Mouse (Mus musculus) embryonic facial prominence, embryonic 10.5 days (tissue): ENCODE measurements around the gene Rsu1. TPM values are rescaled to one million over a fixed set of nuclear protein-coding genes. Genes with fewer than 3 reads are reported as not detected.

ENCODE experiments used
- DNase-seq: peaks from one replicate; pipeline ENCODE4 v3.0.0-alpha.2; 2017; ENCODE audit warnings: low spot score
- H3K27ac ChIP-seq: fragments of 300-500 bp; sonication (generic); replicated peaks from 2 replicates; pipeline ENCODE4 v1.5.1; 2016; ENCODE audit warnings: mild to moderate bottlenecking
- H3K27me3 ChIP-seq: fragments of 300-500 bp; sonication (generic); replicated peaks from 2 replicates; pipeline ENCODE4 v1.6.1; 2016; ENCODE audit warnings: low read depth, mild to moderate bottlenecking; ENCODE audit not compliant: poor library complexity, severe bottlenecking
- H3K36me3 ChIP-seq: fragments of 300-500 bp; sonication (generic); replicated peaks from 2 replicates; pipeline ENCODE4 v1.6.1; 2016; ENCODE audit warnings: mild to moderate bottlenecking, moderate library complexity
- H3K4me1 ChIP-seq: fragments of 300-500 bp; sonication (generic); 2 replicates; pipeline ENCODE4 v1.6.1; 2016
- H3K4me3 ChIP-seq: fragments of 300-500 bp; sonication (generic); 2 replicates; pipeline ENCODE4 v1.5.1; 2016; ENCODE audit warnings: mild to moderate bottlenecking, moderate library complexity
- H3K9me3 ChIP-seq: fragments of 300-500 bp; sonication (generic); 2 replicates; pipeline ENCODE4 v1.6.1; 2016; ENCODE audit warnings: mild to moderate bottlenecking
- WGBS: fragments of 180-500 bp; shearing (Covaris S2); methylation state at CpG from one replicate; pipeline ENCODE4 v1.1.7; 2016; 5-methylcytosine and 5-hydroxymethylcytosine counted together
- polyA plus RNA-seq: library from polyadenylated mRNA; unstranded; fragments of >200 nt; fragmentation: Nextera tagmentation; extraction: Ambion mirVana; gene quantifications from 2 replicates; pipeline ENCODE4 v1.2.1, GENCODE M21; 2016

The Rsu1 gene
- polyA plus RNA-seq, 1 experiment from 2014 or later: 80.1 TPM

- H3K27ac ChIP-seq: no peak overlapping the region
- H3K27me3 ChIP-seq: no peaks in the 10 kb centered on the region
- 65% methylated on average over 9 of the region's 9 CpGs for WGBS
These were observed 30.5 kb downstream of the Rsu1 start for GRCm38 (mm10) chr2:13240711-13241110.

GRCm38 (mm10) chr2:13237140-13237901, 33.9 kb downstream of the Rsu1 start:
- WGBS: 71% methylated on average over 8 of the region's 8 CpGs
- Histone ChIP-seq H3K9me3 (no peaks in the 10 kb centered on the region), H3K36me3 (no peaks in the 10 kb centered on the region), H3K4me1 (peaks cover 16% of the 10 kb centered on the region), H3K27ac (no peak overlapping the region), H3K4me3 (no peak overlapping the region), H3K27me3 (no peaks in the 10 kb centered on the region)
- DNase-seq: peak; percentile 51

More at GRCm38 (mm10) chr2:13240711-13241110, 30.5 kb downstream of the Rsu1 start:
- Histone ChIP-seq H3K9me3 (no peaks in the 10 kb centered on the region), H3K4me3 (no peak overlapping the region), H3K4me1 (peaks cover 12% of the 10 kb centered on the region), H3K36me3 (0 out of 2 replicates have a peak, but pooled peaks cover 4% of the 10 kb centered on the region)
- no peak for DNase-seq

DNA sequence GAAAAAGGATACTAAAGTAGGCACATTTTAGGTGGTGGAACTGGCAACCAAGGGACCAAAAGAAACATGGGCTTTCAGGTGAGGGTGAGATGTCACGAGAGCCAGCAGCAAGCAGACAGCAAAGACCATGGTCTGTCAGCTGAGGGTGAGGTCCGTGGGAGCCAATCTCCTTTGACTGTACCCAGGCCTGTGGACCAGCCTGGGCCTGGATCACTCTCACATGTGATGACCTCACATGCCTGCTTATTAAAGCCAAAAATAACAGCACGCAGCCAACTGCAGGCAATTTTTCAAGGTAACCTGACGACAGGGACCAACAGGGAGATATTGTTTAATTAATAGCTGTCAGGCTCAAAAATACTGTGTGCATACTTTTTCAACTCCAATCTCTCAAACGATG, 35.5 kb downstream of the Rsu1 start:
- no peak for DNase-seq
- Histone ChIP-seq H3K9me3 (no peaks in the 10 kb centered on the region), H3K27me3 (no peaks in the 10 kb centered on the region), H3K27ac (no peak overlapping the region), H3K4me1 (peaks cover 13% of the 10 kb centered on the region), H3K4me3 (no peak overlapping the region), H3K36me3 (no peaks in the 10 kb centered on the region)
- WGBS: 81% methylated on average over 5 of the region's 5 CpGs

DNA sequence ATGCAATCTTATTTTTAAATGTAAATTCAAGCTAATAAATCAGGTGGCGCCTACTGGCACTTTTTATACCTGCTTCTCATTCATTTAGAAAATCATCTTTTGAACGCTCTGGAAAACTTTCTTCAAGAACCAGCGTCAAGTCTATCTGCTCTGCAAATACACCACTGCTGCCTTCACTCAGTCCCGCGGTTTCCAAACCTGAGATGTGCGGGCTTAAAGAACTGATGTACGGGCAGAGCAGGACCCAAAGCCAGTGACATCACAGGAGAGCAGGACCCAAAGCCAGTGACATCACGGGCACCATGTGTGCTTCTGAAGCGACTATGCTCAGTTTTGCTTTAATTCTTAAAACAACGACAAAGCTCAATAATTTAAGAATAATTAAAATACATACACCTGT, 36.4 kb downstream of the Rsu1 start:
- H3K4me3 ChIP-seq: no peak overlapping the region
- peaks cover 6% of the 10 kb centered on the region; the same call in 1 of the 2 replicates for H3K4me1 ChIP-seq
- WGBS: 94% methylated on average over 10 of the region's 10 CpGs
- H3K36me3 ChIP-seq: no peaks in the 10 kb centered on the region
- no peak overlapping the region for H3K27ac ChIP-seq
- no peaks in the 10 kb centered on the region for H3K9me3 ChIP-seq
- no peak for DNase-seq
- no peaks in the 10 kb centered on the region for H3K27me3 ChIP-seq

DNA sequence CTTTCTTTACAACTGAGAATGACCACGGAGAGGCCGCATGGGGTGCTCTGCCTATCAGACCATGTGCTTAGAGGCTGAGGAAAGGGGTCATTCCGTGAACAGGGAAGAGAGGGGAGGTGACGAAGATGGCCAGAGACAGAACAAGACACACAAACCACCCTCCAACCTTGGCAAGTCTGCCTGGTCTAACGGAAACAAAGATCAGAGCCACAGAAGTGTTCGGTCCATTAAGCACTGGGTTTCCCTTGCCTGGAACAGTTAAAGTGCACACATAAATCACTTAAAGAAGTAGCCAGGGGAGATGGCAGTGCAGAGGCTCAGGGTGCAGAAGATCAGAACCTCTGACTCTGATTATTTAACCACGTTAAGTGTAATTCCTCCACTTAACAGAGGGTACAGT, 37.3 kb downstream of the Rsu1 start:
- DNase-seq: no peak
- H3K36me3 ChIP-seq: no peaks in the 10 kb centered on the region
- no peaks in the 10 kb centered on the region for H3K27me3 ChIP-seq
- peaks cover 6% of the 10 kb centered on the region; the same call in 1 of the 2 replicates for H3K4me1 ChIP-seq
- no peaks in the 10 kb centered on the region for H3K9me3 ChIP-seq
- 62% methylated on average over 7 of the region's 7 CpGs for WGBS
- H3K4me3 ChIP-seq: no peak overlapping the region
- no peak overlapping the region for H3K27ac ChIP-seq

GRCm38 (mm10) chr2:13233254-13233835, 37.9 kb downstream of the Rsu1 start:
- 84% methylated on average over 12 of the region's 12 CpGs for WGBS
- Histone ChIP-seq H3K4me1 (peaks cover 6% of the 10 kb centered on the region; the same call in 1 of the 2 replicates), H3K27me3 (no peaks in the 10 kb centered on the region), H3K4me3 (no peak overlapping the region), H3K9me3 (no peaks in the 10 kb centered on the region), H3K36me3 (no peaks in the 10 kb centered on the region), H3K27ac (no peak overlapping the region)
- no peak for DNase-seq

DNA sequence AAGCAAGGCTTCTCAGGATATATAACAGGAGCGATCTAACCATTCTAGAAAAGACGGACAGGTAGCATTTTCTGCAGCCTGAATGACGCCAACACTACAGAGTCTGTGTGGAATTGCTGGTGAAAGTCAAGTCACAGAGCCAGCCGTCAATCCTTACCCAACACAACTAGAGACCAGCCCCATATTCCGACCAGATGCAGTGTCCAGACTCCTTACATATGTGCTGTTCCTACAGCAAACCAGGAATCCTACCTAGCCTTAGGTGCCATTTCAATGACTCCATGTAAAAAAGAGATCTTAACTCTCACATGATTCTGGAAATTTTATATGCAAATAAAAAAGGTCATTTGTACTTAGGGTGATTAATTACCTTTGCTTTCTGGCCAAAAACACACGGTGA, 38.9 kb downstream of the Rsu1 start:
- Histone ChIP-seq H3K4me3 (no peak overlapping the region), H3K4me1 (peaks cover 6% of the 10 kb centered on the region; the same call in 1 of the 2 replicates), H3K27me3 (no peaks in the 10 kb centered on the region), H3K9me3 (no peaks in the 10 kb centered on the region), H3K27ac (no peak overlapping the region), H3K36me3 (no peaks in the 10 kb centered on the region)
- WGBS: 87% methylated on average over 6 of the region's 6 CpGs
- no peak for DNase-seq

DNA sequence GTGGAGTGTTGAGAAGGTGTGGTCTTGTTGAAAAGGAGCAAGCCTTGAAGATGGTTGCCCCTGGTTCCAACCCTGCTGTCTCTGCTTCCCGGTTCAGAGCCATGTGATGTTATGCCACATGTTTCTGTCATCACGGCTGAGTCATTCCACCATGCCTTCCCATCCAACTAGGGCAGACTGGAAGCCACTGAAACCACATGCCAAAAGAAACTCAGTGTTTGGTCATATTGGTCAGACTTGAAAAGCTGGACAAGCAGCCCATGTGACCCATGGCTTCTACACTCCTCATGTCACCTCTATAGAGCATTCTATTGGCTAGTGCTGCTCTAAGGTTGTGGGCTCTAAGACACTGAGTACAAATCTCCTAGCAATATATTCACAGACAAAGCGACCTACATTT, 41.5 kb downstream of the Rsu1 start:
- Histone ChIP-seq H3K4me1 (peaks cover 6% of the 10 kb centered on the region; the same call in 1 of the 2 replicates), H3K27ac (no peak overlapping the region), H3K9me3 (no peaks in the 10 kb centered on the region), H3K4me3 (no peak overlapping the region), H3K36me3 (no peaks in the 10 kb centered on the region), H3K27me3 (no peaks in the 10 kb centered on the region)
- 87% methylated on average over 3 of the region's 3 CpGs for WGBS
- DNase-seq: no peak

DNA sequence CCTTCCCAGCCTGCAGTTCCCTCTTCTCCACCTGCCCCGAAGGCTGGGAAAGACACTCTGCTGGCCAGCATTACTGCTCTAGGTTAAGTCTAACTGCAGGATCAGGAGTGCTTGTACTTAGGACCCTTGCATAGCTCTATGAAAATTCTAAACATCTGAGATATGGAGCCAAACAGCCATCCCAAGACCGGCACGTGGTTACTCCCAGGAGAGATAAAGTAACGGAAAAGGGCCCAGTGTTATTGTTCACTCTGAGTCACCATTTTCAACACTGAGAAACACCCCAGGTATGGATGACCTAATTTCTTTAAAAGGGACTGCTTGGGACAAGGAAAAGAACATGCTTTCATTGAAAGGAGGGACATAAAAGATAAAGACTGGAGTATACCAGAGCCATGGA, 45.2 kb downstream of the Rsu1 start:
- Histone ChIP-seq H3K4me3 (no peak overlapping the region), H3K36me3 (no peaks in the 10 kb centered on the region), H3K27me3 (no peaks in the 10 kb centered on the region), H3K4me1 (no peaks in the 10 kb centered on the region), H3K27ac (no peak overlapping the region), H3K9me3 (no peaks in the 10 kb centered on the region)
- 87% methylated on average over 4 of the region's 4 CpGs for WGBS
- no peak for DNase-seq

DNA sequence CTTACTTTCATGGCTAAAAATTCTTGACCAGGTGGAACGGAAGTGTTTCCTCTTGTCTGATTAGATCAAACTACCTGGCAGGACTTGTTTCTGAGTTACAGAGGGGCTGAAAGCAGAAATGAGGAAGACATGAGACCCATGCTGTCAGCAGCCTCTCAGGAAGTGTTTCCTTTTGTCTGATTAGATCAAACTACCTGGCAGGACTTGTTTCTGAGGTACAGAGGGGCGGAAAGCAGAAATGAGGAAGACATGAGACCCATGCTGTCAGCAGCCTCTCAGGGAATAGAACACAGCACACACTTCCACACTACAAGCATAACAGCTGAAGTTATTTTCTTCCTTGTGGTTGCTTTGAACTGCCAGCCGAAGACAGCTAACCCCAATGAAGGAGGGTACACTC, 46.7 kb downstream of the Rsu1 start:
- WGBS: 87% methylated on average over 3 of the region's 3 CpGs
- no peaks in the 10 kb centered on the region for H3K9me3 ChIP-seq

DNA sequence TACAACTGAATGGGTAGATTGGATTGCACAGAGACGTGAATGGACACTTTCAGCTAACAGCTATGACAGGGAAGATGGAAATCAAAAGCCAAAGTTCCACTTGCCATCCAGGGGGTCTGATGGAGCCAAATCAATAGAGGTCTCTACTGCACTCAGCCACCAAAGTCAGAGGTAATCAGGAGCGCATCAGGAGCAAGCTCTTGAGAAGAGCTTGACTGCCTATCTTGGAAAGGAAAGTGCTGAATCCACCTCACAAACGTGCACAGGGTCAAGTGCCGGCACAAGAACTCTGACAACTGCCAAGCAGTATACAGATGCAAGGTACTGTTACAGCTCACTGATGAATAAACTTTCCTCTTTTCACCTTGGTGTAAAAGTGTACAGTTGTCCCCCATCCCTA, 47.8 kb downstream of the Rsu1 start:
- H3K4me1 ChIP-seq: no peaks in the 10 kb centered on the region
- H3K27ac ChIP-seq: no peak overlapping the region
- no peak for DNase-seq
- no peaks in the 10 kb centered on the region for H3K9me3 ChIP-seq
- WGBS: 88% methylated on average over 4 of the region's 4 CpGs
- H3K4me3 ChIP-seq: no peak overlapping the region
- H3K36me3 ChIP-seq: no peaks in the 10 kb centered on the region
- no peaks in the 10 kb centered on the region for H3K27me3 ChIP-seq

More for the DNA sequence above, 46.7 kb downstream of the Rsu1 start:
- Histone ChIP-seq H3K27me3 (no peaks in the 10 kb centered on the region), H3K36me3 (no peaks in the 10 kb centered on the region), H3K4me1 (no peaks in the 10 kb centered on the region), H3K27ac (no peak overlapping the region), H3K4me3 (no peak overlapping the region)
- no peak for DNase-seq

GRCm38 (mm10) chr2:13220141-13220540, 51.1 kb downstream of the Rsu1 start:
- Histone ChIP-seq H3K36me3 (peaks cover 7% of the 10 kb centered on the region), H3K4me1 (peaks cover 19% of the 10 kb centered on the region), H3K27me3 (no peaks in the 10 kb centered on the region), H3K4me3 (no peak overlapping the region), H3K27ac (no peak overlapping the region), H3K9me3 (no peaks in the 10 kb centered on the region)
- no peak for DNase-seq
- WGBS: 60% methylated on average over 2 of the region's 2 CpGs

DNA sequence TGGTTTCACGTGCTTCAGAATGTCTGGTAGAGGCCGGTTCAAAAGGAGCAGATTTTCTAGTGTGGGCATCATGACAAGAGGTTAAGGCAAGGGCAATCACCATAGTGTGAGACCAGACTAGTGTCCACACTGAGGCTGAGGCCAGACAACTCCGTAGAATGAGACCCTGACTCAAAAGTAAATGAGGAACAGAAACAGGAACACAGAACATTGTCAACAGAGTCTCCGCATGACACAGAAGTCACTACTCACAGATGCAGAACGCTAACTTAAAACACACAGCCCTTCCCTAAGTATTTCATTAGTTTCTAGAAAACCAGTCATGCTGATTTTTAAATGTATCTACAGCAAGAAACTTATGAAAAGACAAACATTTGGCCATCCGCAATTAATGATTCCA, 53.1 kb downstream of the Rsu1 start:
- no peaks in the 10 kb centered on the region for H3K9me3 ChIP-seq
- no peaks in the 10 kb centered on the region for H3K27me3 ChIP-seq
- no peak overlapping the region for H3K27ac ChIP-seq
- peaks cover 7% of the 10 kb centered on the region for H3K36me3 ChIP-seq
- H3K4me1 ChIP-seq: peaks cover 19% of the 10 kb centered on the region
- no peak for DNase-seq
- no peak overlapping the region for H3K4me3 ChIP-seq
- 65% methylated on average over 6 of the region's 6 CpGs for WGBS
